Mouse (Mus musculus) heart, adult 10 weeks (tissue): ENCODE data around the gene Fam83b. TPM values are rescaled to one million over a fixed set of nuclear protein-coding genes. Genes with fewer than 3 reads are reported as not detected.

Experiments
- polyA plus RNA-seq: library from polyadenylated mRNA; stranded (reverse); fragments of 350-450 nt; fragmentation: Illumina TruSeq; extraction: RNeasy Lipid Tissue Mini Kit (QIAGEN cat#74804); gene quantifications from one replicate; pipeline ENCODE4 v1.2.3, GENCODE M21; 2014; ENCODE audit warnings: low read depth, low replicate concordance

Gene Fam83b
- polyA plus RNA-seq, result 0.13 TPM

DNA sequence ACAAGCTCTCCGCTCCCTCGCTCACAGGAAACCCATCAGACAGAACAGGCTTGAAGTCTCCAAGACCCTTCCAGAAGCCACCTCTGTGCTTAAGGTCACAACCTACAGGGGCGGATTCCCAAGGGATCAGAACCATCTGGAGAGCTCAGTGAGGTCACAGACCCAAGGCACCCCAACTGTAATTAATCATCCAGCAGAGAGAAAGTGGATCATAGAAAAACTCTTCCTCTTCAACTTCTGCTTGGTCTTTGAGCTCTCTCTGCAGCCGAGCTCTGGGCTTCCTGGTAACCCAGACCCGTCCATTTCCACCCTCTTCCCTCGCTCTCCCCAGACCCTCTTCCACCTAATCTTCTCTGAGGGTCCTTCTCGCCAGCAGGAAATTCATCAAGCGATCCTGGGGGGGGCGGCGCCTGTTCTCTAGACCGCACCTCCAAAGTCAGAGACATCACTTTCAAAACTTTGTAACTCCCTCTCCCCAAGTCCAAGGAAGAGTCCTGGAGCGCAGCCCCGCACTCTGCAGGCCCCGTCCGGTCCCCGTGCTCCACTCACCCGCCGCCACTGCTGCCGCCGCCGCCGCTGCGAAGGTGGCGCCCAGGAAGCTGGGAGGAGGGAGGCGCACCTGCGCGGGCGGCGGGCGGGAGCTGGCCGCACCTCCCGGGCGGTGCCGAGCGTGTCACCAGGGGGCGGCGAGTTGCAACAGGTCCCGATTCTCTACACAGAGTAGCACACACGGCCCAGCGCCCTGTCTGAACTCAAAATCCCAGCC lies at the start of gene Fam83b:
TSS of gene Fam83b (minus strand) at position 602 of the 766 bp plus-strand sequence.

Other genes with a start within 250 kb of the Fam83b start
- not detected for gene Hcrtr2, start 243.3 kb downstream of the Fam83b start, polyA plus RNA-seq